Mouse (Mus musculus) c-Kit-negative CD71-positive TER-119-positive erythroid progenitor cells, embryonic 14.5 days (primary cell): ENCODE measurements at regions not wholly inside any gene's neighbourhood (a gene's known extent, or its start where the extent isn't known, plus 50 kb on each side); places are given as distances from the start of the nearest gene placed in this dataset.
"Not testable (repeated sequence)": the region's sequence is repeated elsewhere in the genome, so short reads cannot be mapped to it uniquely, and the experiment has no call there.

Experiments
- DNase-seq: peaks from one replicate; pipeline ENCODE4 v3.0.0-alpha.2; 2013; ENCODE audit warnings: low read depth, low spot score

- DNase-seq, result not testable (repeated sequence)
Measured at GRCm38 (mm10) chr1:30548761-30549160, 325.0 kb downstream of the Phf3 start.

- no peak for DNase-seq
Measured at GRCm38 (mm10) chr1:30540088-30540698, 333.5 kb downstream of the Phf3 start.

- DNase-seq, result no peak
Measured at GRCm38 (mm10) chr1:30536989-30537975, 336.4 kb downstream of the Phf3 start.

DNA sequence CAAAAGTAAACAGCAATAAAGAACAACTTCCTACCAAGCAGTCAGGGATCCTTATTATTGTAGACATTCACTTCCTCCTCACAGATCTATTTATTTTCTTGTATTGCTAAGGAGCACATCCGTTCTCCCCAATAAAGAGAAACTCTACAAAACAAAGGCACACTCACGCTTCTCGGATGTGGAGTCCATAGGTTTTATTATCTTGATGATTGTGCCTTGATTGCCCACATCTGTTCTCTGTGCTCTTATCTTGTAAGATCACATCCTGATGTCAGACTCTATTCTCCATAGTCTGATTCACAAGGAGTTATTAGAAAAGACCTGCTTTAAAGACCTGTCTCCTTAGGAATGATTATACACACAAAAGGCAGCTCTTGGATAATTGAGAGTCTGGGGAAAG lies 356.4 kb downstream of the Phf3 start:
- DNase-seq, result no peak

GRCm38 (mm10) chr1:30515846-30516245 lies 357.9 kb downstream of the Phf3 start:
- no peak for DNase-seq

GRCm38 (mm10) chr1:30503224-30503623 lies 370.5 kb downstream of the Phf3 start:
- no peak for DNase-seq

DNA sequence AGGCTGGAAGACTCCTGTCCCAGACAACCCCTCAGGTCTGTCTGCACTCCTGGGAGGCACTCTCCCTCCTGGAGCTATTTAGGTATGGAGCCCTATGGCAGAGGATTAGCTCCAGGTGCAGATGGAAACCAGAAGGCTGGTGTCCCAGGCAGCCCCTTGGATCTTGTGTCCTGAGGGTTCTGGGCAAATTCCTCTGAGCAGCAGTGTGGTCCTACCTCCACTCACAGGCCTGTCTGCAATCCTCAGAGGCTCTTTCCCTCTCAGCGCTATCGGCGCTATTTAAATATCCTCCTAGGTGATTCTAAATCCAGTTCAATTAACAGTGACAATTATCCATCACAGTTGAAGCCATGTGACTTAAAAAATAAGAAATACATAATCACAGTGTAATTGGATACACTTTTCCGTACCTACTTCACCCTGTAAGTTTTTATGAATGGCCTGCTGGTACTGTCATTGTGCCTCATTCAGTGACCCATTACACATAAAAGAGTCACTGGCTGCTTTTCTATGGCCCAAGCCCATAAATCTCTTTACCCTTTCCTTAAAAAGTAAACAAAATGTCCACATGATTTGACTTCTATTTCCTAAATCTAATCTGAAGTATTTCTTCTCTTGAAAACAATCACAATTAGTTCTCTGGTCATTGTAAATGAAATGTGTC lies 413.3 kb downstream of the Phf3 start:
- no peak for DNase-seq

GRCm38 (mm10) chr1:30437964-30438363 lies 435.8 kb downstream of the Phf3 start:
- no peak for DNase-seq

- no peak for DNase-seq
Measured at GRCm38 (mm10) chr1:30416582-30416981, 457.1 kb downstream of the Phf3 start.

DNA sequence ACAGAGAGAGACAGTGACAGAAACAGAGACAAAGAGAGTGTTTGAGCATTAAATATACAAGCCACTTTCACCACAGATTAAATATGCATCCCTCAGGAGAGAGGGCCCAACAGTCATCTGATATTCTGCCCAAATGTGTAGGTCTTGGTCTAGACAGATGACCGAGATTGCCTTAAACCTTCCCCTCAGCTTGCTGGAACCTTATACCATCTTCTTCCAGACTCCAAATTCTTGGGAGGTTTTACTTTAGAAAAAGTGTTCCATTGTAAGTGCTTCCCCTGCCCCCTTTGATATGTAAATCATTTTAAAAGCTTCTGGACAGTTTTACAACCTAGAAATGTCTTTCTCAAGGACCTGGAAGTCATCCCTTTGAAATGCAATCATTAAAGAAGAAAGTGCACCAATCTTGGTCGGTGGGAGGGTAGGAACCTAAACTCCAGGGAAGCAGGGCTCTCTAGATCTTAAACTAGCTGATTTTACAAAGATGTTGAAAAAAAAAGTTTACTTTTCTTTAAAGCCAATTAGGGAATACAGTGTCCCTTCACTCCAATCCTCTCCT lies 458.8 kb downstream of the Phf3 start:
- no peak for DNase-seq
